Mouse (Mus musculus): ENCODE measurements around the gene Duoxa2. TPM values are rescaled to one million over a fixed set of nuclear protein-coding genes. Genes with fewer than 3 reads are reported as not detected.

The Duoxa2 gene
- total RNA-seq, 1 experiment, result 0.49 TPM

DNA sequence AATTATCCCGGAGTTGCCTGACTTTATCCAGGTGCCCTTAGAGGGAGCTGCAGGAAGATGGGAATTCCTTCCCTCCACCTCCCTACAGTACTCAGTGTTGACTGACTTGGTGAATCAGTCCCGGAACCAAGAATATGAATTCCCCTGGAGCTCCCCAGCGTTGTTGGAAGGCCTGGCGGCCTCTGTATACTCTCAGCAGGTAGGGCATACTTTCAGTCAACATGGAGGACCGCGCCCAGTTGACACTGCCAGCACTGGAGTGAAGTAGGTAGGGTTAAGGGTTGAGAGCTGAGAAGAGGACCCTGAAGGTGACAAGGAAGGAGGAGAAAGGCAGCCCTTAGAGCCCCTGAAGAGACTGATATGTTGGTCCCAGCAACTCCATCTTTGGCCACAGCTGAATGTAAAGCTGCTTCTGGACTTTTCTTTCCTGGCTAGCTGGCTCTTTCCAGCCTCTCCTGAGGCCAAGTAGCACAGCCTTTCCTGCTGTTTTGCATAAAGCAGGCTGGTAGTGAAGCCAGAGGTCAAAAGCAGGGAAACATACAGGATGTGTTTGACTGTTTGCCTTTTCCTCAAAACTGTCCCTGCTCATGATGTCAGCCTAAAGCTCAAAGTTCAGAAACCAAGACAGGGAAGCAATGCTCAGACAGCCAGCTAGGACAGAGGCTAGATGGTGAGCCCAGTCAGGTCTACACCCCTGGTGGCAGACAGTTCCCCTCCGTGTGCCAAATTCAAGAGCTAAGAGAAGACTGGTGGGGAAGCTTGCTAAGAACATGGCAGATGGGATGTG, 32.1 kb upstream of the Duoxa2 start:
- in situ Hi-C loops (cut with MboI; ENCODE audit: low sequenced_read_pairs in 2 of 2, unreplicated experiment in 2 of 2), result no loop called here

DNA sequence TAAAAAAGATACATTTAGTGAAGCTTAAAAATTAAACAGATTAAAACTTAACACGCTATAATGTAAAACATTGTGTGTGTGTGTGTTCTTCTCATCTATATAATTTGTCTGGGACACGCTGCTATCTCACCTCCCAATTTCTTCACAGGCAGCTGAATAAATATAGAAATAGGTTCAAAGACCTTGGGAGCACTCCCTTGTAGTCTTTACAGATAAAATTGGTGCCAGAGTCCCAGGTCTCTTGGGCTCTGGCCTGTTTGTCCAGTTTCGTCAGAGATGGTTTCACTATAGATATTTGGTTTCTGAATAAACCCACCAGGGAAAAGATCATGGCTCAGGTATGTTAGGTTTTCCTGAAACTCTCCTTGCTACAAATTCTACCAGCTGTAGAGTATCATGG, 19.9 kb upstream of the Duoxa2 start:
- no peak for DNase-seq (ENCODE audit: low read depth, low spot score)
- no peaks in the 10 kb centered on the region for H3K9me3 ChIP-seq (ENCODE audit: control insufficient read depth, insufficient read depth, low read depth, low read length)
- no peaks in the 10 kb centered on the region for H3K4me1 ChIP-seq (ENCODE audit: control insufficient read depth in 2 of 2, insufficient read depth in 2 of 2, low read length in 2 of 2, poor library complexity in 1 of 2)
- no peak overlapping the region for H3K9ac ChIP-seq (ENCODE audit: insufficient read depth, low read depth, low read length, poor library complexity, severe bottlenecking)
- H3K27ac ChIP-seq (ENCODE audit: insufficient read depth, low read depth, low read length, poor library complexity, severe bottlenecking), result no peak overlapping the region
- in situ Hi-C loops (cut with MboI; ENCODE audit: low sequenced_read_pairs in 2 of 2, unreplicated experiment in 2 of 2), result no loop called here
- no peaks in the 10 kb centered on the region for H3K36me3 ChIP-seq (ENCODE audit: control insufficient read depth, insufficient read depth, low read length, poor library complexity, severe bottlenecking)
- TF ChIP-seq ZNF384 (IDR thresholded peaks at IDR 0.05; ENCODE audit: low read depth, low read length), result no peak
- no peak for TF ChIP-seq MAFK (IDR thresholded peaks at IDR 0.05; ENCODE audit: insufficient read depth, low read depth, low read length)
- TF ChIP-seq CHD2 (IDR thresholded peaks at IDR 0.05; ENCODE audit: low read depth, low read length), result no peak
- no peak for TF ChIP-seq ZC3H11A (IDR thresholded peaks at IDR 0.05; ENCODE audit: borderline replicate concordance, low read depth, low read length)
- no peak for TF ChIP-seq HCFC1 (IDR thresholded peaks at IDR 0.05; ENCODE audit: borderline replicate concordance, insufficient read depth, low read length)
- no peak overlapping the region for H3K4me3 ChIP-seq (ENCODE audit: insufficient read depth in 1 of 2, low read depth in 1 of 2, low read length in 2 of 2, poor library complexity in 1 of 2, severe bottlenecking in 1 of 2)

More for the DNA sequence above, 32.1 kb upstream of the Duoxa2 start:
- DNase-seq (ENCODE audit: low read depth, low spot score), result no peak
- no peak overlapping the region for H3K4me3 ChIP-seq (ENCODE audit: insufficient read depth in 1 of 2, low read depth in 1 of 2, low read length in 2 of 2, poor library complexity in 1 of 2, severe bottlenecking in 1 of 2)
- peaks cover 2% of the 10 kb centered on the region; the same call in 1 of the 2 replicates for H3K36me3 ChIP-seq (ENCODE audit: control insufficient read depth, insufficient read depth, low read length, poor library complexity, severe bottlenecking)
- H3K9me3 ChIP-seq (ENCODE audit: control insufficient read depth, insufficient read depth, low read depth, low read length), result no peaks in the 10 kb centered on the region
- H3K27ac ChIP-seq (ENCODE audit: insufficient read depth, low read depth, low read length, poor library complexity, severe bottlenecking), result no peak overlapping the region
- no peak overlapping the region for H3K9ac ChIP-seq (ENCODE audit: insufficient read depth, low read depth, low read length, poor library complexity, severe bottlenecking)
- H3K4me1 ChIP-seq (ENCODE audit: control insufficient read depth in 2 of 2, insufficient read depth in 2 of 2, low read length in 2 of 2, poor library complexity in 1 of 2), result 0 out of 4 replicates have a peak, but pooled peaks cover 0 to 4% of the 10 kb centered on the region in 2 experiments
- no peak for TF ChIP-seq ZC3H11A (IDR thresholded peaks at IDR 0.05; ENCODE audit: borderline replicate concordance, low read depth, low read length)

DNA sequence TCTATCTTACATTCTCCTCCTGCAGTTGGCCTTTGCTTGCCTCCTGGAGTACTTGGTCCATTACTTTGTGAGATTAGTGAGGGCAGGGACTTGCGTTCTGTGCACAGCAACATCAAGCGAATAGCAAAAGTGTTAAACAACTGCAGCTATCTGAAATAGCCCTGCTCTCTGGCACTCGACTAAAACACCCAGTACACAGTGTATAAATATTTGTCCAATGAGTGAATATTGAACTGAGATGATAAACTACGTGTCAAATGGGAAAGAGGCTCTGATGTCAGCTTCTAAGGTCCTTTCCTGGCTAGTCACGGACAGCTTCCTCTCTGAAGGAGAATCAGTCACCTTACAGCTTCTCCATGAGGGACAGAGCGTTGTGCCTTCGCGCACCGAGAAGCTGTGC, 14.6 kb upstream of the Duoxa2 start:
- H3K9me3 ChIP-seq (ENCODE audit: control insufficient read depth, insufficient read depth, low read depth, low read length), result no peaks in the 10 kb centered on the region
- in situ Hi-C loops (cut with MboI; ENCODE audit: low sequenced_read_pairs in 2 of 2, unreplicated experiment in 2 of 2), result no loop called here
- no peak overlapping the region for H3K27ac ChIP-seq (ENCODE audit: insufficient read depth, low read depth, low read length, poor library complexity, severe bottlenecking)
- no peaks in the 10 kb centered on the region for H3K4me1 ChIP-seq (ENCODE audit: control insufficient read depth in 2 of 2, insufficient read depth in 2 of 2, low read length in 2 of 2, poor library complexity in 1 of 2)
- no peak overlapping the region for H3K9ac ChIP-seq (ENCODE audit: insufficient read depth, low read depth, low read length, poor library complexity, severe bottlenecking)
- H3K36me3 ChIP-seq (ENCODE audit: control insufficient read depth, insufficient read depth, low read length, poor library complexity, severe bottlenecking), result no peaks in the 10 kb centered on the region
- TF ChIP-seq HCFC1 (IDR thresholded peaks at IDR 0.05; ENCODE audit: borderline replicate concordance, insufficient read depth, low read length) (no peak), ZC3H11A (IDR thresholded peaks at IDR 0.05; ENCODE audit: borderline replicate concordance, low read depth, low read length) (no peak), CHD2 (IDR thresholded peaks at IDR 0.05; ENCODE audit: low read depth, low read length) (no peak), ZNF384 (IDR thresholded peaks at IDR 0.05; ENCODE audit: low read depth, low read length) (no peak)
- DNase-seq (ENCODE audit: low read depth, low spot score), result no peak
- H3K4me3 ChIP-seq (ENCODE audit: insufficient read depth in 1 of 2, low read depth in 1 of 2, low read length in 2 of 2, poor library complexity in 1 of 2, severe bottlenecking in 1 of 2), result no peak overlapping the region

DNA sequence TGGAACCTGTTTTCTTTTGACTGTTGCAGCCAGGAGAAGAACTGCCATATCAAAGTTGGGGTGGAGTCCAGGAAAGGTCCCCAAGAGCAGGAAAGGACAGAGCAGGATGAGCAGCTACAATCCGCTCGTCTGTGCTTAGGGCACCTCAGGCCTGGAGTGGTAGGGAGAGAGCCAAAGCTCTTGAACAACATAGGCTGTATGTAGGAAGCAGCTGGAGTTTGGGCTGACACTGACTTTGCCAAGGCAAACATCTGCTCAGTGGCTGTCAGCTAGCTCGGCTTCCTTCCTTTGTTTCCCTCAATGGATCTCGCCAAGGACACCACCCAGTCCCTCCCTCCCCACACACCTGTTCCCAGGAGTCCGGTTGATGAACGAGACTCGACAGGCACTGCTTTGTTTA, 12.6 kb upstream of the Duoxa2 start:
- TF ChIP-seq CHD2 (IDR thresholded peaks at IDR 0.05; ENCODE audit: low read depth, low read length) (no peak), ZC3H11A (IDR thresholded peaks at IDR 0.05; ENCODE audit: borderline replicate concordance, low read depth, low read length) (no peak), HCFC1 (IDR thresholded peaks at IDR 0.05; ENCODE audit: borderline replicate concordance, insufficient read depth, low read length) (no peak), ZNF384 (IDR thresholded peaks at IDR 0.05; ENCODE audit: low read depth, low read length) (no peak), MAFK (IDR thresholded peaks at IDR 0.05; ENCODE audit: insufficient read depth, low read depth, low read length) (no peak)
- Histone ChIP-seq H3K36me3 (ENCODE audit: control insufficient read depth, insufficient read depth, low read length, poor library complexity, severe bottlenecking) (no peaks in the 10 kb centered on the region), H3K27ac (ENCODE audit: insufficient read depth, low read depth, low read length, poor library complexity, severe bottlenecking) (no peak overlapping the region), H3K9me3 (ENCODE audit: control insufficient read depth, insufficient read depth, low read depth, low read length) (no peaks in the 10 kb centered on the region), H3K9ac (ENCODE audit: insufficient read depth, low read depth, low read length, poor library complexity, severe bottlenecking) (no peak overlapping the region), H3K4me3 (ENCODE audit: insufficient read depth in 1 of 2, low read depth in 1 of 2, low read length in 2 of 2, poor library complexity in 1 of 2, severe bottlenecking in 1 of 2) (no peak overlapping the region), H3K4me1 (ENCODE audit: control insufficient read depth in 2 of 2, insufficient read depth in 2 of 2, low read length in 2 of 2, poor library complexity in 1 of 2) (no peaks in the 10 kb centered on the region)
- DNase-seq (ENCODE audit: low read depth, low spot score), result no peak
- in situ Hi-C loops (cut with MboI; ENCODE audit: low sequenced_read_pairs in 2 of 2, unreplicated experiment in 2 of 2), result no loop called here

DNA sequence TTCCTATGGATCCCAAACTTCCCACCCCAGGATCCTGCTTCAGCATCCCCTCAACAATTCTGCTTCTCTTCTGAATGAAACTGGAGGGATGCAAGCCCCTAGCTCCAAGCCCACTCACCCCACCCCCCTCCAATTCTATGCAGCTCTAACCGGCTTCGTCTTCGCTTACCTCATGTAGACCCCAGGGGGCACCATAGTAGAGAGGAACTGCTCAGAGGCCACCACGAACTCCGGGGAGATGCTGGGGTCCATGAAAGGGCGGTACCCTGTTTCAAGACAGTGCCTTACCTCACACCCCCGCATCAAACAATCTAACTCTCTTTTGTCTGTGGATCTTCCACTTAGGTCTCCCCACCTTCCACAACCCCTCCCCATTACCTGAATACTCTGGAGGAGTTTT, 3.8 kb upstream of the Duoxa2 start:
- Histone ChIP-seq H3K9ac (ENCODE audit: insufficient read depth, low read depth, low read length, poor library complexity, severe bottlenecking) (no peak overlapping the region), H3K4me1 (ENCODE audit: control insufficient read depth in 2 of 2, insufficient read depth in 2 of 2, low read length in 2 of 2, poor library complexity in 1 of 2) (peaks cover 0 to 7% of the 10 kb centered on the region in 2 experiments; a peak in 2 of 4 replicates), H3K9me3 (ENCODE audit: control insufficient read depth, insufficient read depth, low read depth, low read length) (no peaks in the 10 kb centered on the region), H3K36me3 (ENCODE audit: control insufficient read depth, insufficient read depth, low read length, poor library complexity, severe bottlenecking) (no peaks in the 10 kb centered on the region), H3K27ac (ENCODE audit: insufficient read depth, low read depth, low read length, poor library complexity, severe bottlenecking) (no peak overlapping the region), H3K4me3 (ENCODE audit: insufficient read depth in 1 of 2, low read depth in 1 of 2, low read length in 2 of 2, poor library complexity in 1 of 2, severe bottlenecking in 1 of 2) (no peak overlapping the region)
- TF ChIP-seq HCFC1 (IDR thresholded peaks at IDR 0.05; ENCODE audit: borderline replicate concordance, insufficient read depth, low read length) (no peak), ZC3H11A (IDR thresholded peaks at IDR 0.05; ENCODE audit: borderline replicate concordance, low read depth, low read length) (no peak)
- in situ Hi-C loops (cut with MboI; ENCODE audit: low sequenced_read_pairs in 2 of 2, unreplicated experiment in 2 of 2), result no loop called here
- DNase-seq (ENCODE audit: low read depth, low spot score), result no peak
